Mouse (Mus musculus) left cerebral cortex, postnatal 36 days (tissue): ENCODE measurements around the gene Ptcra. TPM values are rescaled to one million over a fixed set of nuclear protein-coding genes. Genes with fewer than 3 reads are reported as not detected.

Experiments used
- DNase-seq, 2 experiments: peaks; one replicate each; pipeline ENCODE4 v3.0.0; 2021 to 2022; ENCODE audit warnings: low spot score in 2 of 2, mixed read lengths in 1 of 2
- intact Hi-C: fragments of 180-260 bp; cut with DNase I; formaldehyde crosslinking; loops from one replicate; pipeline ENCODE4 v1.15.1; 2025
- total RNA-seq, 2 experiments: library from RNA; stranded (reverse); gene quantifications; 2 replicates each; pipeline ENCODE4 v1.2.3; 2021

Ptcra gene
- total RNA-seq, 2 experiments from 2014 or later = 0.25 to 0.41 TPM

GRCm38 (mm10) chr17:46728904-46729318 lies 34.6 kb downstream of the Ptcra start, which contains the start of gene Gnmt:
TSS of gene Gnmt (minus strand) at chr17:46729168.
- intact Hi-C loops = no loop called here
- DNase-seq = no peak

DNA sequence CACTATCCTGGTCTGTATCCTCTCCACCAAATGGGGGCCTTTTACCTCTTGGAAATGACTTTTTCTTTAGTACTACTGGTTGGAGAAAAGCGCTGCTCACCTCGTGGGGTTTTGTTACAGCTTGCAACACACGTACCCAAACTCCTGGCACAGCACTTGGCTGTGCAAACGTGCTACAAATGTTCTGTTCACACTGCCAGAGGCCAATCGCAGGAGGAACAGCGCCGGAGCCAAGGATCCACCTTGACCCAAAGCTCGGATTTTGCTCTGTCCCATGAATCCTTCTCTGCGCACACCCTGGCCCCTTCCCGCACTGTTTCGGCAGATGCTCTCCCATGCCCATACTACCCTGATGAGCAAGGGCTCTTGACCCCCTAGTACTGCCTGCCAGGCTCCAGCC lies 35.0 kb downstream of the Ptcra start:
- intact Hi-C loops = no loop called here
- no peak for DNase-seq

GRCm38 (mm10) chr17:46728021-46728420 lies 35.5 kb downstream of the Ptcra start:
- no peak for DNase-seq

GRCm38 (mm10) chr17:46727271-46727670 lies 36.2 kb downstream of the Ptcra start:
- DNase-seq = no peak
- intact Hi-C loops = no loop called here

More at GRCm38 (mm10) chr17:46728021-46728420, 35.5 kb downstream of the Ptcra start:
- intact Hi-C loops = no loop called here

- no peak for DNase-seq
- intact Hi-C loops = no loop called here
These were observed 37.5 kb downstream of the Ptcra start for GRCm38 (mm10) chr17:46725731-46726645.

GRCm38 (mm10) chr17:46725273-46725672 lies 38.2 kb downstream of the Ptcra start:
- intact Hi-C loops = no loop called here

GRCm38 (mm10) chr17:46724477-46725084 lies 38.9 kb downstream of the Ptcra start:
- intact Hi-C loops = no loop called here
- DNase-seq = no peak

More at GRCm38 (mm10) chr17:46725273-46725672, 38.2 kb downstream of the Ptcra start:
- DNase-seq = no peak

GRCm38 (mm10) chr17:46721077-46721476 lies 42.4 kb downstream of the Ptcra start:
- no peak for DNase-seq
- intact Hi-C loops = no loop called here

GRCm38 (mm10) chr17:46714756-46715481 lies 48.6 kb downstream of the Ptcra start:
- DNase-seq = no peak
- intact Hi-C loops = loop anchor here (5.0 kb wide), 1 partner anchor 43 kb away; the partner anchor contains the start of gene Rrp36

DNA sequence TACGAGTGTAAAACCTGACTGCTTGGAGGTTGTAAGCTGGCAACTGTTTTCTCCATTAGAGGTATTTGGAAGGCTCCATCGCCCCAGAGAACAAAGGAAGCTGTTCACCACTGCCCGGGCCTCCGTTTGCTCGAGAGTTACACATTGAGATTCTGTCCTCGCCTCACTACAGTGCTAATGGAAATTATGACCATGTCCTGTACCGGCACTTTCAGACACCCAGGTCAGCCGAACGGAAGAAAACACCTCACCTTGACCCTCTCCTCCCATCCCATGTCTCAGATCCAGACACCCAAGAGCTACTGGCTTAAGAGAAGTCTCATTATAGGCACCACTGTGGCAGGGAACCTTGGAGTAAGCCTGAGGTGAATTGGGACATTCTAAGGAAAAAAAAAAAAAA lies 49.7 kb downstream of the Ptcra start:
- DNase-seq = no peak
- intact Hi-C loops = loop anchor here (5.0 kb wide), 1 partner anchor 42 kb away; the partner anchor contains the start of gene Rrp36

- intact Hi-C loops = loop anchor here (5.0 kb wide), 1 partner anchor 40 kb away; the partner anchor contains the start of gene Rrp36
- DNase-seq = no peak
These were observed 51.1 kb downstream of the Ptcra start for GRCm38 (mm10) chr17:46712442-46712841.

GRCm38 (mm10) chr17:46711612-46712271 lies 51.8 kb downstream of the Ptcra start:
- intact Hi-C loops = loop anchor here (5.0 kb wide), 1 partner anchor 39 kb away; the partner anchor contains the start of gene Rrp36
- DNase-seq = peak; percentile 33 to 34

DNA sequence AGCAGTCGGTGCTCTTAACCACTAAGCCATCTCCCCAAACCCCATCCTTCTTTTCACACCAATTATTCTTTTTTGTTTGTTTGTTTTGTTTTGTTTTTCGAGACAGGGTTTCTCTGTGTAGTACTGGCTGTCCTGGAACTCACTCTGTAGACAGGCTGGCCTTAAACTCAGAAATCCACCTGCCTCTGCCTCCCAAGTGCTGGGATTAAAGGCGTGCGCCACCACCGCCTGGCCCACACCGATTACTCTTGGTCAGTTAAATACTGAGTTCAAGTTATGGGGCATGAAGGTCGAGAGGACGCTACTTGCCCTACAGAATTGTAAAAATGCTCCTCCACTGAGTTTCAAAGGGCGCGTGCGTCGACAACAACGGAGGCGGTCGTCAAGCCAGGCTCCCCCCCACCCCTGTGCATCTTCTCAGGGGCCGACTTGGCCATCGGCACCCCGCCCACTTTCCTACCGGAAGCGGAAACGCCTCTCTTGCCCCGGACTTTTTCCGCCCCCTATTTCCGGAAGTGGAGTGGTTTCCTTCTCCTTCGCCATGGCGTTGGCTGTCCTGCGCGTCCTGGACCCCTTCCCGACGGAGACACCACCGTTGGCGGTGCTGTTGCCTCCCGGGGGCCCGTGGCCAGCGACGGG lies 52.4 kb downstream of the Ptcra start, which contains the start of gene Pex6:
Gene Pex6 (plus strand): TSS at position 505 of the 639 bp plus-strand sequence.
- peak; percentile 92 to 93 for DNase-seq
- intact Hi-C loops = loop anchor here (5.0 kb wide), 1 partner anchor 39 kb away; the partner anchor contains the start of gene Rrp36

DNA sequence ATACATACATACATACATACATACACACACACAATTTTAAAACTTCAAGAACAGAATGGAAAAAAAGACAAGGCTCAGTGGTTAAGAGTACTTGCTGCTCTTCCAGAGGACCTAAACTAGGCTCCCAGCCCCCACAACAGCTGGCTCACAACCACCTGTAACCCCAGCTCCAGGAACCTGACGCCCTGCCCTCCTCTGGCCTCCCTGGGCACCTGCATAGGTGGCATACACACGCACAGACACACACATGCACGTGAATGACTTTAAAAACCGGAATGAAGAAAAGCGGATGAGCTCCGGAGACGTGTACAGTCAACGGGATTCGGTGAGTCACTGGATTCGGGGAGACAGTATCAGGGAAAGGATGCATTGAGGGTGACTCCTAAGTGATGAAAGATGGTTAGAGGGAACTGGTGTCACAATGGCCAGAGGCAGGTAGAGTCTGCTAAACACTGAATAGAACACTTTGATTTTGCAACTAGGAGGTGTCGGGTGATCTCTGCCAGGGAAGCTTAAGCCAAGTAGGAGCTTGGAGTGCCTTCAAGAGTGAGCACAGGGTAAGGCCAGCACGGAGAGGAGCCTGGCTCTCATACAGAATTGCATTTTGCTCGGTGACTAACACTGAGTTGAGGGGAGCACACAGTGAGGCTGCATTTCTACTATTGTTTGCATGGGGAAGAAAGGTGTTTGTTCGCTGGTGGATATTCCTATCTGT lies 57.0 kb downstream of the Ptcra start:
- no peak for DNase-seq
- intact Hi-C loops = no loop called here
